Mouse (Mus musculus) lung, postnatal 0 days (tissue): ENCODE results near the gene Gm29776.
A peak's percentile ranks its signal among the peaks of the same experiment; 100 is the strongest.

Experiments used
- CTCF ChIP-seq: IDR thresholded peaks from 2 replicates; pipeline ENCODE4 v1.5.1; 2016; ENCODE audit warnings: antibody characterized with exemption, mild to moderate bottlenecking
- EP300 ChIP-seq: IDR thresholded peaks from 2 replicates; pipeline ENCODE4 v1.6.1; 2016; ENCODE audit warnings: antibody characterized with exemption, mild to moderate bottlenecking, control low read depth

DNA sequence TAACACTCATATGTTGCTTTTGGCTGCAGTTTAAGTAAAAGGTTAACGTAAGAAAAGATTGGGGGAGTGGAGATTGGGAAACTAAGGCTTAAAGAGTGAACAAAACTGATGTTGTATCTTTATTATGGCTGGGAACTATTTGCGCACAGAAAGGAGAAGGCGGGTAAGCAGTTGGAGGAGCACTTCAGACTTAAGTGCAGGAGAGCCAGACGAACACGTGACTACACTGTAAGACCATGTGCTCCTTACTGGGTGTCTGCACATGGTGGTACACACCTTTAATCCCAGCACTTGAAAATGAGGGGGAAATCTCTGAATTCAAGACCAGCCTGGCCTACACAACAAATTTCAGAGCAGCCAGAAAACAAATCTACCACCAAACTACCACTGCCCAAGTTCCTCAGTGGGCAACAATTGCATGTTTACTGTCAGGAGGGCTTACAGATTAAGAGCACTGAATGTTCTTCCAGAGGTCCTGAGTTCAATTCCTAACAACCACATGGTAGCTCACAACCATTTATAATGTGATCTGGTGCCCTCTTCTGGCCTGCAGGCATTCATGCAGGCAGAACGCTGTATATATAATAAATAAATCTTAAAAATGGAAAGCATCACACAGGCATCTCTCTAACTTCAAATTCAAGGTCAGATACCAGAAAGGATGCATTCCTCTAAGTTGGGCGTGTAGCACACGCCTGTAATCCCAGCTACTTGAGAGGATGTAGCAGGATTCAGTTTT lies 51.6 kb downstream of the Gm29776 start:
- TF ChIP-seq CTCF: peak; percentile 61
- no peak for TF ChIP-seq EP300
